Mouse (Mus musculus) C2C12 (cell line): ENCODE results near the gene Taf1b.

ENCODE experiments used
- CEBPB ChIP-seq: IDR thresholded peaks from one replicate; pipeline ENCODE4 v1.6.1; 2011; ENCODE audit warnings: low read depth, mild to moderate bottlenecking, control low read depth, moderate library complexity
- CTCF ChIP-seq: IDR thresholded peaks from one replicate; pipeline ENCODE4 v1.5.1; 2011; ENCODE audit not compliant: control insufficient read depth, insufficient read depth, insufficient read length
- FOSL1 ChIP-seq: IDR thresholded peaks from one replicate; pipeline ENCODE4 v1.8.0; 2011; ENCODE audit warnings: mild to moderate bottlenecking, low read length; ENCODE audit not compliant: poor library complexity, insufficient read depth, severe bottlenecking
- MAX ChIP-seq: IDR thresholded peaks from one replicate; pipeline ENCODE4 v1.6.1; 2011; ENCODE audit warnings: mild to moderate bottlenecking, control low read depth
- MYOD1 ChIP-seq: IDR thresholded peaks from one replicate; pipeline ENCODE4 v1.6.1; 2011; ENCODE audit warnings: low read depth; ENCODE audit not compliant: control insufficient read depth, insufficient read length

DNA sequence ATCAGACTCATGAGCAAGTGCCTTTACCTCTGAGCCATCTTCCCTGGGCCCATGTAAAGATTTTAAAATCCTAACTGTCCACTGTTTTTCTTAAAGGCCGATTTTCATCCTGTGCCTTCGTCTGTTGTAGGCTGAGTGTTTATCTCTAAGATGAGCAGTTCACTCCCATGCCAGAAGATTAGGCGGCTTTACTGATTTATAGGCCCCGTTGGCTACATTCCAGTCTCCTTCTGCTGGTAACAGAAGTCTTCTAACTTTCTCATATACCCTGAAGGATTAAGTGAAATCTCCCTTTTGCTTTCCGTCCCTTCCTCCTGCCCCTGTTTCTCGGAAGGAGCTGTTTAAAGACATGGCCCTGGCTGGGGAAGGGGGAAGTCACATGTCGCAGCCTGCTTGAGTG lies 76.7 kb downstream of the Taf1b start:
- no peak for TF ChIP-seq CTCF
- TF ChIP-seq CEBPB: no peak
- TF ChIP-seq MYOD1: no peak
- TF ChIP-seq MAX: no peak
- TF ChIP-seq FOSL1: no peak
